Mouse (Mus musculus): ENCODE measurements at regions not wholly inside any gene's neighbourhood (a gene's known extent, or its start where the extent isn't known, plus 50 kb on each side); places are given as distances from the start of the nearest gene placed in this dataset.

DNA sequence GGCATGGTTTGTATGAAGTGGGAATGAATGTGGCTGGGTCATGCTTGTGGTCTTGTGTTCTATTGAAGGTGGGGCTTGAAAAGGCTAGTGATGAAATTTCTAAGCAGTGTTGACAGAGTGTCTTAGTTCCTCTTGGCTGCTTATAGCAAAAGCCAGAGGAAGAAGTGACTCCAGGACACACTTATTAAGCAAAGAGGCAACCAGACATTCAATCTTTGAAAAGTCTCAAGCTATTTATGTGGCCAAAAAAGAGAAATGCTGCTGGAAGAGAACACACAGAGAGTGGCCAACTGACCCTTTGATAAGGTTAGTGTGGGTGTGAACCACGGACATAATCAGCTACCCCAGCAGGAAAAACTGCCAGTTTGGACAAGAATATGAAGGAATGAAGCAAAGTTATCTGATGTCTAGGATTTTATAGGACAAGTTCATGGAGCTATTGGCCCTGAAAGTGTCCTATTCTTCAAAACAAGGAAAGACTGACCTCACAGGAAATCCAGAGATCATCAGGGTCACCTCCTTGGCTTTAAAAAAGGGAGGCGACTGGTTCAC, 104.4 kb upstream of the Nxt1 start:
- Histone ChIP-seq H3K27me3 (ENCODE audit: control insufficient read depth, insufficient read depth, low read length) (no peaks in the 10 kb centered on the region), H3K9ac (ENCODE audit: low read length) (no peak overlapping the region), H3K9me3 (ENCODE audit: control insufficient read depth, low read length) (no peaks in the 10 kb centered on the region), H3K36me3 (ENCODE audit: control insufficient read depth, insufficient read depth, low read length) (no peaks in the 10 kb centered on the region), H3K4me1 (ENCODE audit: control insufficient read depth, insufficient read depth, low read length) (no peaks in the 10 kb centered on the region), H3K4me2 (ENCODE audit: low read depth) (no peak overlapping the region), H3K4me3 (ENCODE audit: low read depth, low read length) (no peak overlapping the region), H3K27ac (ENCODE audit: low read depth, low read length) (no peak overlapping the region)
- ATAC-seq (ENCODE audit: insufficient read depth, low FRiP score, low TSS enrichment) (no peak), DNase-seq (ENCODE audit: low spot score) (no peak)
- 83% methylated on average over 2 of the region's 2 CpGs for WGBS

DNA sequence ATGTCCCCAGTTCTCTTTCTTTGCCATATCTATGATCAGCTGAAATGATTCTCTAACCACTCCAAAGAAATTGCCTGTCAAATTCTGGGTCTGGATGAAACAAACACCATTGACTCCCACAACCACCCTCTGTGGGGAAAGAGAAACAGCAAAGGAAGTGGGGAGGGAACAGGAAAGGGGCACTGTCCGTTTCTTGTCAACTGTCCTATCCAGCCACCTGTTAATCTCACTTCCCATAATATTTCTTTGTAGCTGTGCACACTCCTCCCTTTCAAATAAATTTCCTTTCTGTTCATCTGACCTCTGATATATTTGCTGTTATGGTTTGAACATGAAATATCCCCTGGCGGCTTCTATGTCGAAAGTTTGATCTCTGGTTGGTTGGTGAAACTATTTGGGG, 109.0 kb upstream of the Nxt1 start:
- H3K36me3 ChIP-seq (ENCODE audit: control insufficient read depth, insufficient read depth, low read length) = no peaks in the 10 kb centered on the region
- no peak overlapping the region for H3K4me2 ChIP-seq (ENCODE audit: low read depth)
- no peak overlapping the region for H3K9ac ChIP-seq (ENCODE audit: low read length)
- H3K4me1 ChIP-seq (ENCODE audit: control insufficient read depth, insufficient read depth, low read length) = no peaks in the 10 kb centered on the region
- 83% methylated on average over 3 of the region's 3 CpGs for WGBS
- H3K27me3 ChIP-seq (ENCODE audit: control insufficient read depth, insufficient read depth, low read length) = no peaks in the 10 kb centered on the region
- no peak overlapping the region for H3K4me3 ChIP-seq (ENCODE audit: low read depth, low read length)
- no peak overlapping the region for H3K27ac ChIP-seq (ENCODE audit: low read depth, low read length)
- H3K9me3 ChIP-seq (ENCODE audit: control insufficient read depth, low read length) = no peaks in the 10 kb centered on the region
- no peak for ATAC-seq (ENCODE audit: insufficient read depth, low FRiP score, low TSS enrichment)
- no peak for DNase-seq (ENCODE audit: low spot score)

DNA sequence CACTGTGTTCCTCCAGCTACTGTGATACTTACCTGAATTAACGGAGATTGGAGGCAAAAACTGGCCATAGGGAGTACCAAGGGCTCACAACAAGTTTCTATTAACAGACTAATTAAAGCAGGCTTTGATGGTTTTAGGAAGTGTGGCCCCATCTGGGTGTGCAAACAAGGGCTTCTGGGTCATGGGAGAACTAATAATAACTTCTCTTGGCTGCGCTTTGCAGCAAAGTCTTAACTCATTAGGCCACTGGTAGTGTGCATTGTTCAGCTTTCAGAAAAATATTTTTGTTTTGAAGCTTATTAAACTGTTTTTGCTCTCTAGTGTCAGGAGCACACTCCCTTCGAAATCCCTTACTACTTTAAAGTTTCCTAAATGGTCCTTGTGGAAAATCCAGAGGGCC, 110.4 kb upstream of the Nxt1 start:
- ATAC-seq (ENCODE audit: insufficient read depth, low FRiP score, low TSS enrichment) (no peak), DNase-seq (ENCODE audit: low spot score) (no peak)
- Histone ChIP-seq H3K27me3 (ENCODE audit: control insufficient read depth, insufficient read depth, low read length) (no peaks in the 10 kb centered on the region), H3K9me3 (ENCODE audit: control insufficient read depth, low read length) (no peaks in the 10 kb centered on the region), H3K9ac (ENCODE audit: low read length) (no peak overlapping the region), H3K36me3 (ENCODE audit: control insufficient read depth, insufficient read depth, low read length) (no peaks in the 10 kb centered on the region), H3K4me2 (ENCODE audit: low read depth) (no peak overlapping the region), H3K4me1 (ENCODE audit: control insufficient read depth, insufficient read depth, low read length) (no peaks in the 10 kb centered on the region), H3K4me3 (ENCODE audit: low read depth, low read length) (no peak overlapping the region), H3K27ac (ENCODE audit: low read depth, low read length) (no peak overlapping the region)
- 80% methylated on average over 3 of the region's 3 CpGs for WGBS

DNA sequence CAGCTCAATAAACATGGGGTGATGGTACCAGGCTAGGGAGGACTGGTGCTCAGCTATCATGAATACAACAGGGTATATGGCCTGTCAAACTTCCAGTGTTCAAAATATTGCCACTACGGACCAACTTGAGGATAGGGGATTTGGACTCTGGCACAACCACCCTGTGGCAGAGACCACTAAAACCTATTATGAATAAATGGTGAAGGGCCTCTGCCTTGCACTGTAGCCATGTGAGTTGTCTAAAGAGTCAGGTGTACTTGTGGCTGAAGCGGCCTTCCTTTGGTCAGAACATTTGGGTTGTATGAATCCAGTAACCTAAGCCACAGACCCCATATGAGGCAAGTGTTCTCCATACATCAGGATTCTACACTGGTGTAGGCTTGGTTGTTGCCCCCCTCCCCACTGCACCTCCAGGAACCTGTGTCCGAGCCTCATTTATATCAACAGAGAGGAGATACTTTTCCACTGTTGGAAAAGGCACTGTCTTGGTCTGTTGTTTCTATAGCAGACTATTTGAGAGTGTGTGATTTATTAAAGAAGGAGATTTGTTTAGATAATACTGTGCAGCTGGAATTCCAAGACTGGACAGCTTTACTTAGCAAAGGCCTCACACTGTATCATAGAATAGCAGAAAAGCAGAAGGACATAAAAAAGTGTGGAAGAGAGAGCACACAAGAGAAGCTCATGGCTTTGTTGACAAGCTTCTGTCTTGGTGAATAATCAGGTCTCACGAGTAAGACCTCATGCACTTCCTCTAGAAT, 112.2 kb upstream of the Nxt1 start:
- Histone ChIP-seq H3K27me3 (ENCODE audit: control insufficient read depth, insufficient read depth, low read length) (no peaks in the 10 kb centered on the region), H3K4me1 (ENCODE audit: control insufficient read depth, insufficient read depth, low read length) (no peaks in the 10 kb centered on the region), H3K4me3 (ENCODE audit: low read depth, low read length) (no peak overlapping the region), H3K36me3 (ENCODE audit: control insufficient read depth, insufficient read depth, low read length) (no peaks in the 10 kb centered on the region), H3K9ac (ENCODE audit: low read length) (no peak overlapping the region), H3K27ac (ENCODE audit: low read depth, low read length) (no peak overlapping the region), H3K9me3 (ENCODE audit: control insufficient read depth, low read length) (no peaks in the 10 kb centered on the region), H3K4me2 (ENCODE audit: low read depth) (no peak overlapping the region)
- no peak for ATAC-seq (ENCODE audit: insufficient read depth, low FRiP score, low TSS enrichment)
- DNase-seq (ENCODE audit: low spot score) = no peak
- WGBS = 87% methylated on average over 4 of the region's 4 CpGs

DNA sequence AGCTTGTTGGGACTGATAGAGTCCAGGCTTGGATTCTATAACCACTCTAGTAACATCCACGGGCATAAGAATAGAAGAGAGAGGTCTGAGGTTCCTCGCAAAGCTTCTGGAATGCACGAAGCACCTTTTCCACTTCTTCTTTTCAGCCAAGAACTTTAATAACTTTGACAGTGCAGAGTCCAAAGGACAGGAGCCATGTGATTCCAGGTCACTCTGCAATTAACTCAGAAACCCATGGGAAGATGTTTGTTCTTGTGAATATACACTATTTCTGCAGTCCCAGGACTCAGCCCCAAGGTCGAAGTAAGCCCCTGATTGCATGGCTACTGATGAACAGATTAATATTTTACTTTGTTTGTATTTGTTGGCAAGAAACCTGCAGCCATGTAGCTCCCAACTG, 113.0 kb upstream of the Nxt1 start:
- H3K27ac ChIP-seq (ENCODE audit: low read depth, low read length) = no peak overlapping the region
- H3K36me3 ChIP-seq (ENCODE audit: control insufficient read depth, insufficient read depth, low read length) = no peaks in the 10 kb centered on the region
- no peak for ATAC-seq (ENCODE audit: insufficient read depth, low FRiP score, low TSS enrichment)
- no peak overlapping the region for H3K4me3 ChIP-seq (ENCODE audit: low read depth, low read length)
- WGBS = 92% methylated on average over 4 of the region's 4 CpGs
- H3K27me3 ChIP-seq (ENCODE audit: control insufficient read depth, insufficient read depth, low read length) = no peaks in the 10 kb centered on the region
- H3K9ac ChIP-seq (ENCODE audit: low read length) = no peak overlapping the region
- no peak for DNase-seq (ENCODE audit: low spot score)
- H3K4me1 ChIP-seq (ENCODE audit: control insufficient read depth, insufficient read depth, low read length) = no peaks in the 10 kb centered on the region
- no peak overlapping the region for H3K4me2 ChIP-seq (ENCODE audit: low read depth)
- no peaks in the 10 kb centered on the region for H3K9me3 ChIP-seq (ENCODE audit: control insufficient read depth, low read length)

DNA sequence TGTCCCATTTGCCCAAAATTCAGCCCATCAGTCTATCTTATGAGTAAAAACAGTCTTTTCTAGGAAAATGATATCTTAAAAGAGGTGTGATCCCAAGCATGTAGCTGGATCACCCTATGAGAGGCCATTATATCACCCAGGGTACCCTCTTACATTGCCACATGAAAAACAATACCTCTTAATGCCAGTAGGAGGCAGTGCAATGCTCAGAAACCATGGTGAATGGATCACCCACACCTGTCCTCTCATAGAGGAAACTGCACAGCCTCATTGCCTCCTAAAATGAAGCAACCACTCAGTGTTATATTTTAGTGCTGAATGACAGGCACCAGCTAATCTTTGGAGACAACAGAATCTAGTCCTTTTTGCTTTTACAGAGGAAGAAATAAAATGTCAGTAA, 114.0 kb upstream of the Nxt1 start:
- Histone ChIP-seq H3K27me3 (ENCODE audit: control insufficient read depth, insufficient read depth, low read length) (no peaks in the 10 kb centered on the region), H3K4me3 (ENCODE audit: low read depth, low read length) (no peak overlapping the region), H3K4me1 (ENCODE audit: control insufficient read depth, insufficient read depth, low read length) (no peaks in the 10 kb centered on the region), H3K27ac (ENCODE audit: low read depth, low read length) (no peak overlapping the region), H3K4me2 (ENCODE audit: low read depth) (no peak overlapping the region), H3K9me3 (ENCODE audit: control insufficient read depth, low read length) (no peaks in the 10 kb centered on the region), H3K36me3 (ENCODE audit: control insufficient read depth, insufficient read depth, low read length) (no peaks in the 10 kb centered on the region), H3K9ac (ENCODE audit: low read length) (no peak overlapping the region)
- ATAC-seq (ENCODE audit: insufficient read depth, low FRiP score, low TSS enrichment) = no peak
- no peak for DNase-seq (ENCODE audit: low spot score)

DNA sequence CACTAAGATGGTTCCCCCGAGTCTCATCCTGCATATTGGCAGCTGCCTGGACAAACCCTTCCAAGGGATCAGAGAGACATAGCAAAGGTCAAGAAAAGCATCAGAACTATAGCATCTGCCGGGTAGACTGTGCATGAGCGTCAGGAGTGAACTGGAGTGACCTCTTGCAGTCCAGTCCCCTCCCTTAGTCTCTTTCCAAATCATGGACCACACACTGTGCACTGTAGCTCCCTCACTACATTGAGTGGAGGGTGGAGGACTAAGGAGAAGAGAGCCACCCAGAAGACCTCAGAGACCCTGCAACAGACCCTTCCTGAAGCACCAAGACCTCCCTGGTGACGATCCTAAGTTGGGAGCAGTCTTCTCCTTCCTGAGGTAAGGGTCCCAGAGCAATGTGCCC, 107.8 kb upstream of the Cd93 start:
- DNase-seq (ENCODE audit: low spot score) (no peak), ATAC-seq (ENCODE audit: insufficient read depth, low FRiP score, low TSS enrichment) (no peak)
- no peaks in the 10 kb centered on the region for H3K9me3 ChIP-seq (ENCODE audit: control insufficient read depth, low read length)
- H3K4me3 ChIP-seq (ENCODE audit: low read depth, low read length) = no peak overlapping the region
- 83% methylated on average over 4 of the region's 4 CpGs for WGBS
- no peaks in the 10 kb centered on the region for H3K27me3 ChIP-seq (ENCODE audit: control insufficient read depth, insufficient read depth, low read length)
- H3K4me2 ChIP-seq (ENCODE audit: low read depth) = no peak overlapping the region
- H3K27ac ChIP-seq (ENCODE audit: low read depth, low read length) = no peak overlapping the region
- no peak overlapping the region for H3K9ac ChIP-seq (ENCODE audit: low read length)
- no peaks in the 10 kb centered on the region for H3K4me1 ChIP-seq (ENCODE audit: control insufficient read depth, insufficient read depth, low read length)
- no peaks in the 10 kb centered on the region for H3K36me3 ChIP-seq (ENCODE audit: control insufficient read depth, insufficient read depth, low read length)

DNA sequence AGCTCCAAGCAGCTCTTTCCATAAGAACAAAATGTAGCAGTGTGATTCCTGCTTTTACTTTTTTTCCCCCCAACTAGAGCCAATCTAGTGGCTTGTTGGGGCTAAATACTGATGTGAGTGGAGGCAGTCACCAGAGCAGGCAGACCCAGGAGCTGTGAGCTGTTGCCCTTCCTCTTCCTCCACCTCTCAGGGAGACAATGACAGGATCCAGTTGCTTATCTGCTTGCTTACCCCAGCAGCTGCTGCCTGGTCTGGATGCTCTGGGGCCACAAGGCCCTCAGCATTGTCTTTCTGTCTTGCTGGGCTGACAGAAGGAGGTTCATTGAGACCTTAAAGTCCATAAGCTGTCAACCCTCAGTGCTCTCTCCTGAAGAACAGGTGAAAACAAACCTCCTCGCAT, 106.3 kb upstream of the Cd93 start:
- H3K9me3 ChIP-seq (ENCODE audit: control insufficient read depth, low read length) = no peaks in the 10 kb centered on the region
- no peak for ATAC-seq (ENCODE audit: insufficient read depth, low FRiP score, low TSS enrichment)
- no peaks in the 10 kb centered on the region for H3K36me3 ChIP-seq (ENCODE audit: control insufficient read depth, insufficient read depth, low read length)
- H3K27me3 ChIP-seq (ENCODE audit: control insufficient read depth, insufficient read depth, low read length) = no peaks in the 10 kb centered on the region
- no peak overlapping the region for H3K9ac ChIP-seq (ENCODE audit: low read length)
- no peak for DNase-seq (ENCODE audit: low spot score)
- 85% methylated on average over 1 of the region's 1 CpGs for WGBS
- no peak overlapping the region for H3K4me2 ChIP-seq (ENCODE audit: low read depth)
- H3K4me1 ChIP-seq (ENCODE audit: control insufficient read depth, insufficient read depth, low read length) = no peaks in the 10 kb centered on the region
- H3K4me3 ChIP-seq (ENCODE audit: low read depth, low read length) = no peak overlapping the region
- H3K27ac ChIP-seq (ENCODE audit: low read depth, low read length) = no peak overlapping the region

DNA sequence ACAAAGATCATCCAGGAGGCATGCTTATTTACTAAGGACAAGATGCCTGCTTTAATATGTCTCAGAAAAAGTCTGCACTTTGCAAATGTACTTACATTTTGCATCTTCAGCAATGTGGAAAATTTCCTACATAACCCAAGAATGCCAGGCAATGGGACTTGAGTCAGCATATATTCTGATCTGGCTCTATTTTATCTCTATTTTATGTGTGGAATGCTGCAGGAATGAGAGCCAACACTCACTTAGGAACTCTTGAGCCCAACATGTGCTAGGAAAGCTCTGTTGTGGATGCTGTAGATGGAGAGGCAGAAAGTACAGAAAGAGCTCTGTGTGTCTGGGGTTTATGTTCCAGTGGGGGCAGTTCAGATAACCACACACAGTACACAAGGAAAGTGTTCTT, 99.0 kb upstream of the Cd93 start:
- ATAC-seq (ENCODE audit: insufficient read depth, low FRiP score, low TSS enrichment) (no peak), DNase-seq (ENCODE audit: low spot score) (no peak)
- H3K36me3 ChIP-seq (ENCODE audit: control insufficient read depth, insufficient read depth, low read length) = no peaks in the 10 kb centered on the region
- H3K4me3 ChIP-seq (ENCODE audit: low read depth, low read length) = no peak overlapping the region
- no peaks in the 10 kb centered on the region for H3K9me3 ChIP-seq (ENCODE audit: control insufficient read depth, low read length)
- no peak overlapping the region for H3K9ac ChIP-seq (ENCODE audit: low read length)
- no peaks in the 10 kb centered on the region for H3K4me1 ChIP-seq (ENCODE audit: control insufficient read depth, insufficient read depth, low read length)
- no peaks in the 10 kb centered on the region for H3K27me3 ChIP-seq (ENCODE audit: control insufficient read depth, insufficient read depth, low read length)
- no peak overlapping the region for H3K4me2 ChIP-seq (ENCODE audit: low read depth)
- H3K27ac ChIP-seq (ENCODE audit: low read depth, low read length) = no peak overlapping the region

Data from neural tube, embryonic 11.5 days (tissue).